Mouse (Mus musculus) retina, adult 2 months (tissue): ENCODE measurements around the gene Gm21822.
"Not testable (repeated sequence)": the region's sequence is repeated elsewhere in the genome, so short reads cannot be mapped to it uniquely, and the experiment has no call there.

ENCODE experiments used
- DNase-seq: peaks from one replicate; pipeline ENCODE4 v3.0.0-alpha.2; 2012; ENCODE audit warnings: low read depth, low spot score

The Gm21822 gene

GRCm38 (mm10) chrY:18654182-18654581 lies at the start of gene Gm21822:
Gene Gm21822, plus strand, starts transcription at chrY:18654482.
- not testable (repeated sequence) for DNase-seq
